In genomic region chr10:39536258-39536657, GRCm38 (mm10) we compare ENCODE assay signal across 9 mouse cellular contexts.
DNase-seq lines count a peak whose midpoint lies in the region; ATAC-seq and TF ChIP-seq lines count a peak whose summit lies in the region.
"Had no signal": no experiment of that assay in that cellular context is flagged by ENCODE, and none has a peak within 500 bp of the region (broad histone marks: within the 10 kb centered on the region; RNA-seq: fewer than 3 reads in every experiment).

No protein-coding gene starts in this region.

- 59% methylated on average over 11 of the region's 11 CpGs for WGBS in hindbrain, embryonic 12.5 days
- 69% methylated on average over 11 of the region's 11 CpGs for WGBS in hindbrain, embryonic 11.5 days
- WGBS in embryonic facial prominence, embryonic 14.5 days = 61% methylated on average over 11 of the region's 11 CpGs
- 37% methylated on average over 11 of the region's 11 CpGs for WGBS in hindbrain, postnatal 0 days

- no peaks in the 10 kb centered on the region for H3K9me3 ChIP-seq in hindbrain, embryonic 12.5 days (replicated peaks)
- H3K9me3 ChIP-seq in hindbrain, embryonic 11.5 days (ENCODE audit: control insufficient read depth, low read length) = no peaks in the 10 kb centered on the region
- no peaks in the 10 kb centered on the region for H3K9me3 ChIP-seq in embryonic facial prominence, embryonic 14.5 days (ENCODE audit: control insufficient read depth, low read length)
- H3K9me3 ChIP-seq in hindbrain, postnatal 0 days (ENCODE audit: low read length) = no peaks in the 10 kb centered on the region
- H3K9me3 ChIP-seq: liver, embryonic 15.5 days had no signal

- H3K4me2 ChIP-seq in hindbrain, embryonic 12.5 days (replicated peaks) = no peak overlapping the region
- H3K4me2 ChIP-seq in hindbrain, embryonic 11.5 days (replicated peaks; ENCODE audit: low read depth, low read length) = no peak overlapping the region
- H3K4me2 ChIP-seq in embryonic facial prominence, embryonic 14.5 days (ENCODE audit: low read depth, low read length) = no peak overlapping the region
- H3K4me2 ChIP-seq in hindbrain, postnatal 0 days (ENCODE audit: low read depth, low read length) = no peak overlapping the region
- H3K4me2 ChIP-seq: liver, embryonic 15.5 days had no signal

- H3K4me1 ChIP-seq in hindbrain, embryonic 12.5 days = peaks cover 73% of the 10 kb centered on the region
- peaks cover 23% of the 10 kb centered on the region for H3K4me1 ChIP-seq in hindbrain, embryonic 11.5 days (replicated peaks; ENCODE audit: control insufficient read depth, insufficient read depth, low read length)
- H3K4me1 ChIP-seq in embryonic facial prominence, embryonic 14.5 days (ENCODE audit: control insufficient read depth, insufficient read depth, low read length) = peaks cover 73% of the 10 kb centered on the region
- peaks cover 40% of the 10 kb centered on the region for H3K4me1 ChIP-seq in hindbrain, postnatal 0 days (ENCODE audit: insufficient read depth, low read length)
- H3K4me1 ChIP-seq: liver, embryonic 15.5 days had no signal

- H3K9ac ChIP-seq in hindbrain, embryonic 12.5 days = no peak overlapping the region
- H3K9ac ChIP-seq in hindbrain, embryonic 11.5 days (ENCODE audit: low read depth, low read length) = no peak overlapping the region
- no peak overlapping the region for H3K9ac ChIP-seq in embryonic facial prominence, embryonic 14.5 days (ENCODE audit: low read depth, low read length)
- H3K9ac ChIP-seq in hindbrain, postnatal 0 days (replicated peaks; ENCODE audit: low read length) = no peak overlapping the region
- H3K9ac ChIP-seq: liver, embryonic 15.5 days had no signal

- no peak overlapping the region for H3K4me3 ChIP-seq in hindbrain, embryonic 12.5 days
- H3K4me3 ChIP-seq in hindbrain, embryonic 11.5 days (ENCODE audit: low read depth, low read length) = no peak overlapping the region
- H3K4me3 ChIP-seq in embryonic facial prominence, embryonic 14.5 days (ENCODE audit: low read depth, low read length) = no peak overlapping the region
- H3K4me3 ChIP-seq in hindbrain, postnatal 0 days (ENCODE audit: low read length) = no peak overlapping the region
- H3K4me3 ChIP-seq: liver, embryonic 15.5 days had no signal

- 0 out of 2 replicates have a peak, but pooled peaks cover 12% of the 10 kb centered on the region for H3K36me3 ChIP-seq in hindbrain, embryonic 12.5 days
- no peaks in the 10 kb centered on the region for H3K36me3 ChIP-seq in hindbrain, embryonic 11.5 days (ENCODE audit: control insufficient read depth, insufficient read depth, low read length)
- 0 out of 2 replicates have a peak, but pooled peaks cover 4% of the 10 kb centered on the region for H3K36me3 ChIP-seq in embryonic facial prominence, embryonic 14.5 days (ENCODE audit: control insufficient read depth, insufficient read depth, low read length)
- H3K36me3 ChIP-seq in hindbrain, postnatal 0 days (ENCODE audit: insufficient read depth, low read length) = peaks cover 9% of the 10 kb centered on the region; the same call in 1 of the 2 replicates

- peak overlapping the region; percentile 83 for H3K27ac ChIP-seq in hindbrain, embryonic 12.5 days
- H3K27ac ChIP-seq in hindbrain, embryonic 11.5 days (ENCODE audit: low read depth, low read length) = no peak overlapping the region; the same call in 1 of the 2 replicates
- peak overlapping the region; percentile 25; the same call in 1 of the 2 replicates for H3K27ac ChIP-seq in embryonic facial prominence, embryonic 14.5 days (replicated peaks; ENCODE audit: low read depth, low read length)
- H3K27ac ChIP-seq in hindbrain, postnatal 0 days = peak overlapping the region; percentile 77; the same call in 1 of the 2 replicates
- H3K27ac ChIP-seq: liver, embryonic 15.5 days had no signal

- peak; percentile 54 for TF ChIP-seq CTCF in hindbrain, postnatal 0 days (IDR thresholded peaks at IDR 0.05; ENCODE audit: low read depth)

- no peaks in the 10 kb centered on the region for H3K27me3 ChIP-seq in hindbrain, embryonic 12.5 days
- no peaks in the 10 kb centered on the region for H3K27me3 ChIP-seq in hindbrain, embryonic 11.5 days (ENCODE audit: control insufficient read depth, insufficient read depth, low read length)
- no peaks in the 10 kb centered on the region for H3K27me3 ChIP-seq in embryonic facial prominence, embryonic 14.5 days (replicated peaks; ENCODE audit: control insufficient read depth, insufficient read depth, low read length)
- no peaks in the 10 kb centered on the region for H3K27me3 ChIP-seq in hindbrain, postnatal 0 days (ENCODE audit: insufficient read depth, low read length)
- H3K27me3 ChIP-seq: liver, embryonic 15.5 days had no signal

- peak; percentile 21; the same call in 1 of the 2 replicates for ATAC-seq in hindbrain, embryonic 12.5 days (ENCODE audit: low FRiP score)
- ATAC-seq in hindbrain, embryonic 11.5 days (ENCODE audit: low FRiP score) = no peak
- peak; percentile 62 for ATAC-seq in embryonic facial prominence, embryonic 14.5 days (ENCODE audit: low read depth)
- ATAC-seq in hindbrain, postnatal 0 days = peak; percentile 70

- DNase-seq in hindbrain, embryonic 11.5 days (ENCODE audit: low spot score) = no peak
- DNase-seq in embryonic facial prominence, embryonic 14.5 days (ENCODE audit: low spot score) = peak; percentile 88
- peak; percentile 74 for DNase-seq in hindbrain, postnatal 0 days (ENCODE audit: low spot score)
- peak; percentile 49 for DNase-seq in lung, postnatal 36 days
- no peak for DNase-seq in B cell, adult 2 months
- DNase-seq in urinary bladder, postnatal 36 days (ENCODE audit: low spot score in 2 of 2) = no peak
- no peak for DNase-seq in urinary bladder, postnatal 14 days (ENCODE audit: low spot score)

Comparison
In these comparisons a context has a peak if more than half of its experiments do, and no peak if none do; other contexts are left out.
1. DNase-seq: peak in embryonic facial prominence, embryonic 14.5 days (single experiment), hindbrain, postnatal 0 days (single experiment) and lung, postnatal 36 days (single experiment); none in hindbrain, embryonic 11.5 days (single experiment), B cell, adult 2 months (0 of 2), urinary bladder, postnatal 36 days (0 of 2) and urinary bladder, postnatal 14 days (single experiment).